9 mouse cellular contexts compared by ENCODE assay signal in the genomic region with DNA sequence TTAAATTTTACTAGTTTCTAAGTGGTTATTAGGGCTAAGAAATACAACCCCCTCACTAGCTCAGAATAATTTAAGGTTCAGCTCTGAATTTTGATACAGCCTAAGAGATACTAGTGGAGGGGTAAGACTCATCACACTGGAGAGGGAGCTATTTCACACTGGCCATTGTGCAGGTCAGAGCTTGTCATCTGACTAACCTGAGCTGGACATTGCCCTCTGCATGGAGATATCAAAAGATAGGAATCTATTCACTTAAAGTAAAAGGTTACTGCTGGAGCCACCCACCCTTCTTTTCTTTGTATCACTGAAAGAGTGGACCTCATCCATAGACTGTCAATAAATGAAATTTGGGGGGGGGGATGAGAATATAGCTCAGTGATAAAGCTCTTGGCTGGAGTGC. TPM values are rescaled to one million over a fixed set of nuclear protein-coding genes. Genes with fewer than 3 reads are reported as not detected.
DNase-seq lines count a peak whose midpoint lies in the region; ATAC-seq and TF ChIP-seq lines count a peak whose summit lies in the region.
"Had no signal": no experiment of that assay in that cellular context is flagged by ENCODE, and none has a peak within 500 bp of the region (broad histone marks: within the 10 kb centered on the region; RNA-seq: fewer than 3 reads in every experiment).

No protein-coding gene starts in this region.

- no peaks in the 10 kb centered on the region for H3K27me3 ChIP-seq in thymus, adult 2 months (ENCODE audit: control insufficient read depth, insufficient read depth, low read length)
- no peaks in the 10 kb centered on the region for H3K27me3 ChIP-seq in liver, embryonic 14.5 days (ENCODE audit: control insufficient read depth, insufficient read depth, low read length)

- peaks cover 12% of the 10 kb centered on the region for H3K4me1 ChIP-seq in thymus, adult 2 months (replicated peaks; ENCODE audit: control insufficient read depth, insufficient read depth, low read length)
- peaks cover 7 to 14% of the 10 kb centered on the region in 2 experiments for H3K4me1 ChIP-seq in liver, embryonic 14.5 days (replicated peaks; ENCODE audit: control insufficient read depth in 2 of 2, insufficient read depth in 2 of 2, low read length in 1 of 2)

- peak overlapping the region; percentile 73 for H3K4me2 ChIP-seq in liver, embryonic 14.5 days (ENCODE audit: low read depth)

- no peak for DNase-seq in cerebellum, adult 9-11 months
- no peak for DNase-seq in thymus, adult 2 months
- no peak for DNase-seq in thymus, postnatal 10 days (ENCODE audit: low spot score in 2 of 2)
- no peak for DNase-seq in liver, embryonic 14.5 days (ENCODE audit: low read depth in 3 of 3, low spot score in 3 of 3)
- no peak for DNase-seq in frontal cortex, postnatal 36 days (ENCODE audit: low spot score in 2 of 2)

- H3K9me3 ChIP-seq in liver, embryonic 14.5 days (ENCODE audit: control insufficient read depth, low read length), result no peaks in the 10 kb centered on the region

- no peaks in the 10 kb centered on the region for H3K36me3 ChIP-seq in thymus, adult 2 months (ENCODE audit: control insufficient read depth, insufficient read depth, low read length)
- H3K36me3 ChIP-seq in liver, embryonic 14.5 days (replicated peaks; ENCODE audit: control insufficient read depth, insufficient read depth, low read depth), result no peaks in the 10 kb centered on the region

- no peak for TF ChIP-seq EP300 in liver, embryonic 14.5 days (IDR thresholded peaks at IDR 0.05; ENCODE audit: low read depth)

- no peak for TF ChIP-seq POLR2A in thymus, adult 2 months (IDR thresholded peaks at IDR 0.05; ENCODE audit: control insufficient read depth, extremely low read depth, insufficient read depth, low read length, poor library complexity)

- peak overlapping the region; percentile 65 for H3K9ac ChIP-seq in liver, embryonic 14.5 days (replicated peaks)

- peak overlapping the region; percentile 61; the same call in 1 of the 2 replicates for H3K27ac ChIP-seq in thymus, adult 2 months (ENCODE audit: control insufficient read depth, insufficient read depth, low read length)
- H3K27ac ChIP-seq in liver, embryonic 14.5 days, result peak overlapping the region; percentile 54; the same call in 1 of the 2 replicates

- no peak overlapping the region for H3K4me3 ChIP-seq in thymus, adult 2 months (ENCODE audit: control insufficient read depth, insufficient read depth, low read length)
- peak overlapping the region in 1 of 2 experiments; percentile 76; a peak in 3 of 4 replicates for H3K4me3 ChIP-seq in liver, embryonic 14.5 days (ENCODE audit: insufficient read depth in 1 of 2, low read depth in 2 of 2, low read length in 2 of 2)

- 0 out of 2 replicates have a peak, but pooled peaks have one; percentile 1 for ATAC-seq in cerebellum, adult (ENCODE audit: insufficient number of reproducible peaks, low FRiP score, low TSS enrichment)
- no peak for ATAC-seq in liver, embryonic 14.5 days (ENCODE audit: insufficient read depth)
- no peak for ATAC-seq in monocyte, adult 5-6 weeks (replicated peaks; ENCODE audit: insufficient number of reproducible peaks, low FRiP score, low TSS enrichment, poor library complexity, severe bottlenecking)
- ATAC-seq in erythroid progenitor cell, adult 5-6 weeks (replicated peaks; ENCODE audit: low FRiP score, poor library complexity, severe bottlenecking), result no peak

- no peak for TF ChIP-seq CTCF in thymus, adult 2 months (IDR thresholded peaks at IDR 0.05; ENCODE audit: borderline replicate concordance, control insufficient read depth, extremely low read depth, insufficient read depth, low read length, poor library complexity)
- no peak for TF ChIP-seq CTCF in liver, embryonic 14.5 days (IDR thresholded peaks at IDR 0.05; ENCODE audit: low read depth)

RNA-seq across cellular contexts. Expression of gene Spa17, which starts 0.8 kb away (rescaled TPM):
- 0.20 and 0.47 TPM in 2 replicates for polyA plus RNA-seq in thymus, adult 2 months (2012; rRNA removed)
- polyA plus RNA-seq in liver, embryonic 14.5 days (2012; rRNA removed), result 0.56 and 1.3 TPM in 2 replicates
- 2.6 and 2.7 TPM in 2 replicates for polyA plus RNA-seq in liver, embryonic 14.5 days (2014; fragmentation: Nextera tagmentation; extraction: Ambion mirVana)
- total RNA-seq in monocyte, adult 5-6 weeks (2017), result 1.3 to 3.3 TPM in 2 of 3 replicates, not detected in the other
- total RNA-seq in erythroid progenitor cell, adult 5-6 weeks (2015; ENCODE audit: low replicate concordance), result not detected in 2 replicates
- 11.6 TPM in 1 of 2 replicates, not detected in the other for total RNA-seq in erythroid progenitor cell, adult 5-6 weeks (2017; ENCODE audit: low replicate concordance)

RNA-seq across cellular contexts. Expression of gene Tbrg1, which starts 42.8 kb away (rescaled TPM):
- polyA plus RNA-seq in thymus, adult 2 months (2012; rRNA removed), result 46.5 and 54.2 TPM in 2 replicates
- 15.7 and 23.1 TPM in 2 replicates for polyA plus RNA-seq in liver, embryonic 14.5 days (2012; rRNA removed)
- 47.0 and 54.5 TPM in 2 replicates for polyA plus RNA-seq in liver, embryonic 14.5 days (2014; fragmentation: Nextera tagmentation; extraction: Ambion mirVana)
- total RNA-seq in monocyte, adult 5-6 weeks (2017), result 27.0 to 51.1 TPM (median 38.1 TPM) in 3 replicates
- total RNA-seq in erythroid progenitor cell, adult 5-6 weeks (2015; ENCODE audit: low replicate concordance), result 16.9 and 30.6 TPM in 2 replicates
- total RNA-seq in erythroid progenitor cell, adult 5-6 weeks (2017; ENCODE audit: low replicate concordance), result 19.5 and 25.8 TPM in 2 replicates

RNA-seq across cellular contexts. Expression of gene Panx3, which starts 54.7 kb away (rescaled TPM):
- polyA plus RNA-seq in thymus, adult 2 months (2012; rRNA removed), result not detected in 2 replicates
- polyA plus RNA-seq in liver, embryonic 14.5 days (2012; rRNA removed), result not detected in 2 replicates
- not detected in 2 replicates for polyA plus RNA-seq in liver, embryonic 14.5 days (2014; fragmentation: Nextera tagmentation; extraction: Ambion mirVana)
- not detected in 3 replicates for total RNA-seq in monocyte, adult 5-6 weeks (2017)
- not detected in 2 replicates for total RNA-seq in erythroid progenitor cell, adult 5-6 weeks (2015; ENCODE audit: low replicate concordance)
- not detected in 2 replicates for total RNA-seq in erythroid progenitor cell, adult 5-6 weeks (2017; ENCODE audit: low replicate concordance)
- total RNA-seq: hematopoietic stem cell, adult 5-6 weeks had no signal

RNA-seq across cellular contexts. Expression of gene Siae, which starts 58.8 kb away (rescaled TPM):
- 9.0 and 10.0 TPM in 2 replicates for polyA plus RNA-seq in thymus, adult 2 months (2012; rRNA removed)
- 2.2 TPM in 2 replicates for polyA plus RNA-seq in liver, embryonic 14.5 days (2012; rRNA removed)
- 5.7 and 6.0 TPM in 2 replicates for polyA plus RNA-seq in liver, embryonic 14.5 days (2014; fragmentation: Nextera tagmentation; extraction: Ambion mirVana)
- 4.1 to 10.4 TPM (median 4.7 TPM) in 3 replicates for total RNA-seq in monocyte, adult 5-6 weeks (2017)
- total RNA-seq in erythroid progenitor cell, adult 5-6 weeks (2015; ENCODE audit: low replicate concordance), result 2.2 and 2.5 TPM in 2 replicates
- 3.6 and 5.9 TPM in 2 replicates for total RNA-seq in erythroid progenitor cell, adult 5-6 weeks (2017; ENCODE audit: low replicate concordance)
